Mouse (Mus musculus) ES-Bruce4 (cell line): ENCODE data around the gene Cdkl2.

Experiments used
- CTCF ChIP-seq: IDR thresholded peaks from one replicate; pipeline ENCODE4 v1.8.1; 2011; ENCODE audit warnings: low read depth, low read length
- EP300 ChIP-seq: IDR thresholded peaks from 2 replicates; pipeline ENCODE4 v1.6.1; 2011; ENCODE audit warnings: low read depth, low read length; ENCODE audit not compliant: insufficient read depth
- POLR2A ChIP-seq: IDR thresholded peaks from one replicate; pipeline ENCODE4 v1.8.1; 2011; ENCODE audit warnings: low read length; ENCODE audit not compliant: insufficient read depth

GRCm38 (mm10) chr5:91994546-91994945 lies 49.1 kb downstream of the Cdkl2 start:
- TF ChIP-seq POLR2A (no peak), CTCF (no peak), EP300 (no peak)
